Mouse (Mus musculus): ENCODE data around the gene Lrrfip1.

- TF ChIP-seq CTCF (IDR thresholded peaks at IDR 0.05; ENCODE audit: extremely low read depth, insufficient read depth, insufficient read length, insufficient replicate concordance): no peak
- no peak for TF ChIP-seq POLR2A (IDR thresholded peaks at IDR 0.05; ENCODE audit: low read depth, low read length)
Measured at GRCm38 (mm10) chr1:90997641-90998040, 896 bp upstream of the Lrrfip1 start.

Data from spleen, adult 2 months (tissue).